Mouse (Mus musculus) layer of hippocampus, adult 9-11 months (tissue): ENCODE results near the gene Lingo1.

Experiments used
- DNase-seq: peaks from one replicate; pipeline ENCODE4 v3.0.0; 2022

Lingo1 gene

GRCm38 (mm10) chr9:56722089-56722825, 74.0 kb downstream of the Lingo1 start:
- DNase-seq: peak; percentile 51

- no peak for DNase-seq
Measured at GRCm38 (mm10) chr9:56718984-56719383, 77.3 kb downstream of the Lingo1 start.

- DNase-seq: no peak
Measured at GRCm38 (mm10) chr9:56716565-56716964, 79.7 kb downstream of the Lingo1 start.

GRCm38 (mm10) chr9:56716066-56716465, 80.2 kb downstream of the Lingo1 start:
- DNase-seq: no peak

- DNase-seq: no peak
Measured at GRCm38 (mm10) chr9:56714391-56714790, 81.9 kb downstream of the Lingo1 start.

GRCm38 (mm10) chr9:56712667-56713369, 83.5 kb downstream of the Lingo1 start:
- peak; percentile 91 for DNase-seq

GRCm38 (mm10) chr9:56710958-56711357, 85.3 kb downstream of the Lingo1 start:
- DNase-seq: no peak

- DNase-seq: no peak
Measured at GRCm38 (mm10) chr9:56706482-56707085, 89.7 kb downstream of the Lingo1 start.

- DNase-seq: no peak
Measured at GRCm38 (mm10) chr9:56701394-56701793, 94.9 kb downstream of the Lingo1 start.

GRCm38 (mm10) chr9:56700866-56701265, 95.4 kb downstream of the Lingo1 start:
- no peak for DNase-seq

GRCm38 (mm10) chr9:56698715-56699370, 97.4 kb downstream of the Lingo1 start:
- no peak for DNase-seq

GRCm38 (mm10) chr9:56694079-56694478, 102.2 kb downstream of the Lingo1 start:
- DNase-seq: no peak

- no peak for DNase-seq
Measured at GRCm38 (mm10) chr9:56691226-56691625, 105.0 kb downstream of the Lingo1 start.

- no peak for DNase-seq
Measured at GRCm38 (mm10) chr9:56690679-56691078, 105.6 kb downstream of the Lingo1 start.

- no peak for DNase-seq
Measured at GRCm38 (mm10) chr9:56687490-56687889, 108.8 kb downstream of the Lingo1 start.

- DNase-seq: no peak
Measured at GRCm38 (mm10) chr9:56687145-56687477, 109.2 kb downstream of the Lingo1 start.

- DNase-seq: peak; percentile 91
Measured at GRCm38 (mm10) chr9:56686339-56687144, 109.7 kb downstream of the Lingo1 start.

- no peak for DNase-seq
Measured at GRCm38 (mm10) chr9:56682826-56683225, 113.4 kb downstream of the Lingo1 start.

- peak; percentile 63 for DNase-seq
Measured at GRCm38 (mm10) chr9:56681950-56682349, 114.3 kb downstream of the Lingo1 start.

GRCm38 (mm10) chr9:56678929-56679681, 117.2 kb downstream of the Lingo1 start:
- DNase-seq: no peak

- DNase-seq: no peak
Measured at GRCm38 (mm10) chr9:56675696-56676095, 120.6 kb downstream of the Lingo1 start.
